Comparison of ENCODE assay signal across 10 mouse cellular contexts in genomic region chr1:176929710-176930109, GRCm38 (mm10).
A peak's percentile ranks its signal among the peaks of the same experiment; 100 is the strongest.
DNase-seq lines count a peak whose midpoint lies in the region; ATAC-seq lines count a peak whose summit lies in the region.
"Had no signal": no experiment of that assay in that cellular context is flagged by ENCODE, and none has a peak within 500 bp of the region (broad histone marks: within the 10 kb centered on the region; RNA-seq: fewer than 3 reads in every experiment).

No protein-coding gene starts in this region.

- no peaks in the 10 kb centered on the region for H3K36me3 ChIP-seq in liver, embryonic 13.5 days
- H3K36me3 ChIP-seq in forebrain, embryonic 14.5 days (ENCODE audit: control insufficient read depth, insufficient read depth, low read length), result no peaks in the 10 kb centered on the region
- H3K36me3 ChIP-seq in embryonic facial prominence, embryonic 10.5 days (replicated peaks), result no peaks in the 10 kb centered on the region
- H3K36me3 ChIP-seq: embryonic facial prominence, embryonic 12.5 days; heart, embryonic 12.5 days had no signal

- H3K4me1 ChIP-seq in liver, embryonic 13.5 days (replicated peaks), result no peaks in the 10 kb centered on the region
- H3K4me1 ChIP-seq in forebrain, embryonic 14.5 days (ENCODE audit: control insufficient read depth, insufficient read depth, low read length), result peaks cover 21% of the 10 kb centered on the region
- peaks cover 14% of the 10 kb centered on the region for H3K4me1 ChIP-seq in embryonic facial prominence, embryonic 10.5 days
- H3K4me1 ChIP-seq: heart, embryonic 12.5 days had no signal

- no peak for DNase-seq in liver, embryonic 13.5 days
- no peak for DNase-seq in liver
- DNase-seq in forebrain, embryonic 14.5 days (ENCODE audit: low spot score), result peak; percentile 78
- peak; percentile 66 for DNase-seq in layer of hippocampus, adult 9-11 months
- DNase-seq in retina, embryonic 14.5 days (ENCODE audit: low spot score), result peak; percentile 33
- DNase-seq in embryo, embryonic 11 days, result no peak
- no peak for DNase-seq in lung, postnatal 4 days
- no peak for DNase-seq in embryonic facial prominence, embryonic 10.5 days (ENCODE audit: low spot score)

- H3K9ac ChIP-seq in liver, embryonic 13.5 days, result no peak overlapping the region
- no peak overlapping the region for H3K9ac ChIP-seq in forebrain, embryonic 14.5 days (ENCODE audit: low read length)
- H3K9ac ChIP-seq: embryonic facial prominence, embryonic 12.5 days; heart, embryonic 12.5 days had no signal

- 65% methylated on average over 8 of the region's 8 CpGs for WGBS in liver, embryonic 13.5 days (ENCODE audit: insufficient replicate concordance)
- WGBS in forebrain, embryonic 14.5 days, result 64% methylated on average over 8 of the region's 8 CpGs
- 94% methylated on average over 8 of the region's 8 CpGs for WGBS in embryonic facial prominence, embryonic 10.5 days

- no peak overlapping the region for H3K4me2 ChIP-seq in liver, embryonic 13.5 days
- peak overlapping the region; percentile 23 for H3K4me2 ChIP-seq in forebrain, embryonic 14.5 days (ENCODE audit: low read length)
- H3K4me2 ChIP-seq: embryonic facial prominence, embryonic 12.5 days; heart, embryonic 12.5 days had no signal

- no peaks in the 10 kb centered on the region for H3K27me3 ChIP-seq in liver, embryonic 13.5 days
- no peaks in the 10 kb centered on the region for H3K27me3 ChIP-seq in forebrain, embryonic 14.5 days (replicated peaks; ENCODE audit: control insufficient read depth, insufficient read depth, low read length)
- no peaks in the 10 kb centered on the region for H3K27me3 ChIP-seq in embryonic facial prominence, embryonic 10.5 days (replicated peaks; ENCODE audit: low read depth, poor library complexity, severe bottlenecking)
- H3K27me3 ChIP-seq: embryonic facial prominence, embryonic 12.5 days; heart, embryonic 12.5 days had no signal

- no peaks in the 10 kb centered on the region for H3K9me3 ChIP-seq in liver, embryonic 13.5 days (replicated peaks)
- H3K9me3 ChIP-seq in forebrain, embryonic 14.5 days (replicated peaks; ENCODE audit: control insufficient read depth, low read length), result no peaks in the 10 kb centered on the region
- no peaks in the 10 kb centered on the region for H3K9me3 ChIP-seq in embryonic facial prominence, embryonic 10.5 days
- H3K9me3 ChIP-seq: embryonic facial prominence, embryonic 12.5 days; heart, embryonic 12.5 days had no signal

- ATAC-seq in liver, embryonic 13.5 days (ENCODE audit: low read depth), result peak; percentile 50; the same call in 1 of the 2 replicates
- ATAC-seq in forebrain, embryonic 14.5 days, result peak; percentile 73

- no peak overlapping the region for H3K27ac ChIP-seq in liver, embryonic 13.5 days
- H3K27ac ChIP-seq in forebrain, embryonic 14.5 days (ENCODE audit: low read depth, low read length), result peak overlapping the region; percentile 73
- no peak overlapping the region for H3K27ac ChIP-seq in embryonic facial prominence, embryonic 10.5 days (replicated peaks)
- H3K27ac ChIP-seq: embryonic facial prominence, embryonic 12.5 days had no signal

- H3K4me3 ChIP-seq in liver, embryonic 13.5 days (replicated peaks), result no peak overlapping the region
- no peak overlapping the region for H3K4me3 ChIP-seq in forebrain, embryonic 14.5 days (ENCODE audit: low read depth, low read length)
- no peak overlapping the region for H3K4me3 ChIP-seq in embryonic facial prominence, embryonic 10.5 days
- H3K4me3 ChIP-seq: embryonic facial prominence, embryonic 12.5 days; heart, embryonic 12.5 days had no signal

Comparison
In these comparisons a context has a peak if more than half of its experiments do, and no peak if none do; other contexts are left out.
1. DNase-seq: peak in forebrain, embryonic 14.5 days (single experiment), layer of hippocampus, adult 9-11 months (single experiment) and retina, embryonic 14.5 days (single experiment); none in liver, embryonic 13.5 days (single experiment), liver (single experiment), embryo, embryonic 11 days (single experiment), lung, postnatal 4 days (0 of 2) and embryonic facial prominence, embryonic 10.5 days (single experiment).